Mouse (Mus musculus) heart, embryonic 15.5 days (tissue): Measurements from ENCODE around the gene Atxn2l. TPM values are rescaled to one million over a fixed set of nuclear protein-coding genes. Genes with fewer than 3 reads are reported as not detected.

Source experiments
- ATAC-seq: fragments of 200-750 bp; cut with Nextera tagmentation; replicated peaks from 2 replicates; pipeline ENCODE4 v1.8.0; 2017; ENCODE audit warnings: low read depth, moderate TSS enrichment; ENCODE audit not compliant: insufficient number of reproducible peaks, insufficient read depth, low FRiP score
- H3K27ac ChIP-seq: fragments of 300-500 bp; sonication (generic); 2 replicates; pipeline ENCODE4 v1.5.1; 2015; ENCODE audit warnings: mild to moderate bottlenecking, inconsistent platforms
- H3K27me3 ChIP-seq: fragments of 300-500 bp; sonication (generic); 2 replicates; pipeline ENCODE4 v1.6.1; 2015; ENCODE audit warnings: inconsistent platforms
- H3K36me3 ChIP-seq: fragments of 300-500 bp; sonication (generic); 2 replicates; pipeline ENCODE4 v1.6.1; 2015; ENCODE audit warnings: mild to moderate bottlenecking, inconsistent platforms
- H3K4me1 ChIP-seq: fragments of 300-500 bp; sonication (generic); replicated peaks from 2 replicates; pipeline ENCODE4 v1.6.1; 2015; ENCODE audit warnings: inconsistent platforms
- H3K4me2 ChIP-seq: fragments of 300-500 bp; sonication (generic); 2 replicates; pipeline ENCODE4 v1.6.1; 2015; ENCODE audit warnings: inconsistent platforms, mild to moderate bottlenecking, moderate library complexity
- H3K4me3 ChIP-seq: fragments of 300-500 bp; sonication (generic); 2 replicates; pipeline ENCODE4 v1.5.1; 2015; ENCODE audit warnings: mild to moderate bottlenecking, inconsistent platforms
- H3K9ac ChIP-seq: fragments of 300-500 bp; sonication (generic); 2 replicates; pipeline ENCODE4 v1.6.1; 2015; ENCODE audit warnings: mild to moderate bottlenecking, inconsistent platforms
- H3K9me3 ChIP-seq: fragments of 300-500 bp; sonication (generic); replicated peaks from 2 replicates; pipeline ENCODE4 v1.6.1; 2016; ENCODE audit warnings: inconsistent platforms
- WGBS: fragments of 180-500 bp; shearing (Covaris S2); methylation state at CpG from one replicate; pipeline ENCODE4 v1.1.7; 2015; ENCODE audit warnings: mixed read lengths; 5-methylcytosine and 5-hydroxymethylcytosine counted together
- polyA plus RNA-seq: library from polyadenylated mRNA; unstranded; fragments of >200 nt; fragmentation: Nextera tagmentation; extraction: Ambion mirVana; gene quantifications from 2 replicates; pipeline ENCODE4 v1.2.1, GENCODE M21; 2015

Atxn2l gene
- polyA plus RNA-seq, 1 experiment from 2014 or later: 31.0 TPM

GRCm38 (mm10) chr7:126511287-126511686 is 8.1 kb upstream of the Atxn2l start:
- Histone ChIP-seq H3K27ac (no peak overlapping the region), H3K27me3 (no peaks in the 10 kb centered on the region), H3K9ac (no peak overlapping the region), H3K4me2 (no peak overlapping the region), H3K4me1 (no peaks in the 10 kb centered on the region), H3K36me3 (no peaks in the 10 kb centered on the region), H3K4me3 (no peak overlapping the region), H3K9me3 (no peaks in the 10 kb centered on the region)
- WGBS: 65% methylated on average over 3 of the region's 3 CpGs
- ATAC-seq: no peak

GRCm38 (mm10) chr7:126507126-126507778 is 4.0 kb upstream of the Atxn2l start:
- ATAC-seq: no peak
- H3K4me3 ChIP-seq: no peak overlapping the region
- no peaks in the 10 kb centered on the region for H3K9me3 ChIP-seq
- H3K27me3 ChIP-seq: no peaks in the 10 kb centered on the region
- H3K4me1 ChIP-seq: peaks cover 5% of the 10 kb centered on the region
- no peaks in the 10 kb centered on the region for H3K36me3 ChIP-seq
- no peak overlapping the region for H3K27ac ChIP-seq
- WGBS: 75% methylated on average over 8 of the region's 8 CpGs
- H3K9ac ChIP-seq: no peak overlapping the region
- no peak overlapping the region for H3K4me2 ChIP-seq

DNA sequence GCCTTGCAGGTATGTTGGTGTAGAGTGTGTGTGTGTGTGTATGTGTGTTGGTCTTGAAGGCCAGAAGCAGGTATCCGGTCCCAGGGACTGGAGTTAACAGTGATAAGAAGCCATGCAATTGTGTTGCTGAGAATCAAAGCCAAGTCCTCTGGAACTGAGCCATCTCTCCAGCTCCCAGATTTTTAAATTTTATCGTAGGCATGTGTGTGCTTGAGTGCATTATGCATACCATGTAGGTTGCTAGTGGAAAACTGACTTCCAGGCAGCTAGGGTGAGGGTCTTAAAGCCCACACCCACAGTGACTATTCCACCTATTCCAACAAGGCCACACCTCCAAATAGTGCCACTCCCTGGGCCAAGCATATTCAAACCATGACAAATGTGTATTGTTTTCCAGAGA is 1.7 kb upstream of the Atxn2l start:
- Histone ChIP-seq H3K4me3 (no peak overlapping the region), H3K36me3 (peaks cover 13% of the 10 kb centered on the region), H3K4me2 (no peak overlapping the region), H3K4me1 (peaks cover 16% of the 10 kb centered on the region), H3K27ac (no peak overlapping the region), H3K27me3 (no peaks in the 10 kb centered on the region), H3K9me3 (no peaks in the 10 kb centered on the region), H3K9ac (no peak overlapping the region)
- whole genome bisulfite sequencing: 48% methylated on average over 2 of the region's 2 CpGs
- ATAC-seq: no peak

GRCm38 (mm10) chr7:126502751-126503150 is 486 bp downstream of the Atxn2l start:
- ATAC-seq: no peak; the same call in 1 of the 2 replicates
- Histone ChIP-seq H3K4me1 (peaks cover 16% of the 10 kb centered on the region), H3K9me3 (no peaks in the 10 kb centered on the region), H3K9ac (peak overlapping the region; percentile 99), H3K27ac (peak overlapping the region; percentile 99), H3K27me3 (no peaks in the 10 kb centered on the region), H3K4me3 (peak overlapping the region; percentile 72), H3K36me3 (peaks cover 35% of the 10 kb centered on the region), H3K4me2 (peak overlapping the region; percentile 85)
- WGBS: under 1% methylated on average over 38 of the region's 40 CpGs

DNA sequence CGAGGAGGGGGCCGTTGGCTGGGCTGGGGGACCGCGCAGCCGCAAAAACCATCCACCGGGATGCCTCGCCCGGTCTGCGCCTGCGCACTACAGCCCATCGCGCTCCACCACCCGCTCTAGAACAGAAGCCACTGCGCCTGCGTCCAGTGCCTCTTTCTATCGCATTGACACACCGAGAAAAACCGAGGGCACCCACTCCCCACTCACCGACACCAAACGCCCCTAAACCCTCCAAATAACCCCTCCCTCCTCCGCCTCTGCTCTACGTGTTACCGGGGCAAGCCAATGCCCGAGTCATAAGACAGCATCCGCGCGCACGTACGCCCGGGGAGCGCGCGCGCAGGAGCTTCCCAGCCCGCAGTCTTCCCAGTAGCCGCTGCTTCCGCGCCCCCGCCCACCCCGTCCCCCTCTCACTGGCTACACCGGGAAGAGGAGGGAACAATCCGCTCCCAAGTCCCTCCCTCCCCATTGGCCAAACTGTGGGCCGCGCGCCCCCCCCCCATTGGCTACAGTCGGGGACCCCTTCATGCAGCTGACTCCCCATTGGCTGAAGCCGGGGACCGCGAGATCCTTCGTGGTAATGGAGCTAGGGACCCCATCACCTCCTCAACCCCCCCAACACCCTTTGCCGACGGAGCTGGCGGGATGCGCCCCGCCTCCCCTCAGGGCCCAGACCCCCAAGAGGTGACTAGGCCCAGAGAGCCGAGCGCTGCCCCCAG is 1.1 kb downstream of the Atxn2l start:
- WGBS: under 1% methylated on average over 56 of the region's 57 CpGs
- Histone ChIP-seq H3K27ac (peak overlapping the region; percentile 99), H3K27me3 (no peaks in the 10 kb centered on the region), H3K9ac (peak overlapping the region; percentile 99), H3K4me3 (peak overlapping the region; percentile 72), H3K36me3 (peaks cover 40% of the 10 kb centered on the region), H3K4me2 (peak overlapping the region; percentile 85), H3K4me1 (peaks cover 16% of the 10 kb centered on the region), H3K9me3 (no peaks in the 10 kb centered on the region)
- ATAC-seq: peak; percentile 89

- no peak for ATAC-seq
- peaks cover 46% of the 10 kb centered on the region for H3K36me3 ChIP-seq
- peak overlapping the region; percentile 79 for H3K9ac ChIP-seq
- WGBS: 4% methylated on average over 9 of the region's 9 CpGs
- H3K4me1 ChIP-seq: peaks cover 16% of the 10 kb centered on the region
- no peaks in the 10 kb centered on the region for H3K27me3 ChIP-seq
- peak overlapping the region; percentile 72 for H3K4me3 ChIP-seq
- peak overlapping the region; percentile 85 for H3K4me2 ChIP-seq
- peak overlapping the region; percentile 99 for H3K27ac ChIP-seq
- H3K9me3 ChIP-seq: no peaks in the 10 kb centered on the region
Measured at GRCm38 (mm10) chr7:126501684-126502022, 1.6 kb downstream of the Atxn2l start.

DNA sequence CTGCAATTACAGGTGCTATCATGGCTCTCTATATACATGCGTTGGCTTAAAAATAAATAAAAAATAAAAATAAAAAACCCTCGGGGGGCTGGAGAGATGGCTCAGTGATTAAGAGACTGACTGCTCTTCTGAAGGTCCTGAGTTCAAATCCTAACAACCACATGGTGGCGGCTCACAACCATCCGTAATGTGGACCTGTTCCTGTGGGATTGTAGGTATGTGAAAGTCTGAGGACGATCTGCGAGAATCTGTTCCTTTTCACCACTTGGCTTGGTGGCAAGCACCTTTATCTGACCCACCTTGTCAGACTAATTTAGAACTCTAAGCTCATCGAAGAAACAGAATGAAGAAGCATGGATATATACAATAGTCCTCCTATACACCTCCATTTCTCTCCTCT is 3.8 kb downstream of the Atxn2l start:
- Histone ChIP-seq H3K27me3 (no peaks in the 10 kb centered on the region), H3K9me3 (no peaks in the 10 kb centered on the region), H3K9ac (no peak overlapping the region), H3K27ac (no peak overlapping the region), H3K4me1 (peaks cover 16% of the 10 kb centered on the region), H3K4me2 (no peak overlapping the region), H3K4me3 (no peak overlapping the region), H3K36me3 (peaks cover 68% of the 10 kb centered on the region)
- no peak for ATAC-seq
- 91% methylated on average over 7 of the region's 7 CpGs for WGBS

- H3K27me3 ChIP-seq: no peaks in the 10 kb centered on the region
- no peaks in the 10 kb centered on the region for H3K9me3 ChIP-seq
- H3K9ac ChIP-seq: no peak overlapping the region
- H3K36me3 ChIP-seq: peaks cover 82% of the 10 kb centered on the region
- 91% methylated on average over 12 of the region's 12 CpGs for WGBS
- no peak overlapping the region for H3K27ac ChIP-seq
- H3K4me2 ChIP-seq: no peak overlapping the region
- H3K4me1 ChIP-seq: peaks cover 12% of the 10 kb centered on the region
- no peak overlapping the region for H3K4me3 ChIP-seq
- ATAC-seq: no peak
Measured at GRCm38 (mm10) chr7:126497966-126498365, 5.3 kb downstream of the Atxn2l start.

DNA sequence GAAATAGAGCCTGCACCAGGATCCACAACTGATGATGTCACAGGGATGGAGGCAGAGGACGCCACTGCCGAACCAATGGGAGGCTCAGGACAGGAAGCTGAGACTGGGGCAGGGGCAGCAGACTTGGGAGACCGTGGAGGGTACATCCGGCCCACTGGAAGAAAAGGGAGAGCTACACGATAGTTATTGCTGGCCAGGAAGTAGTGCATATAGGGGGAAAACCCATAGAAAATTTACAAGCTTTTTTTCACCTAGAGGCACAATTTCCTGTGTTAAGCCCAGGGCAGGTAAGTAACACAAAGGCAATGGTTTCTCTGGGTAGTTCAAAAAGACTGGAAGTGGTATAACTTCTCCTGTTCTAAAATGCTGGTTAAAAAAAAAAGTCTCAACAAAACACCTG is 6.8 kb downstream of the Atxn2l start:
- no peaks in the 10 kb centered on the region for H3K27me3 ChIP-seq
- no peaks in the 10 kb centered on the region for H3K9me3 ChIP-seq
- no peak overlapping the region for H3K27ac ChIP-seq
- H3K4me3 ChIP-seq: no peak overlapping the region
- no peak overlapping the region for H3K9ac ChIP-seq
- 83% methylated on average over 5 of the region's 5 CpGs for WGBS
- H3K4me2 ChIP-seq: no peak overlapping the region
- H3K4me1 ChIP-seq: peaks cover 9% of the 10 kb centered on the region
- peaks cover 96% of the 10 kb centered on the region for H3K36me3 ChIP-seq
- ATAC-seq: no peak

- 86% methylated on average over 6 of the region's 6 CpGs for WGBS
- Histone ChIP-seq H3K27ac (no peak overlapping the region), H3K36me3 (peaks cover 96% of the 10 kb centered on the region), H3K4me3 (no peak overlapping the region), H3K27me3 (no peaks in the 10 kb centered on the region), H3K9me3 (no peaks in the 10 kb centered on the region), H3K9ac (no peak overlapping the region), H3K4me2 (no peak overlapping the region), H3K4me1 (no peaks in the 10 kb centered on the region)
- no peak for ATAC-seq
Measured at GRCm38 (mm10) chr7:126494120-126494519, 9.1 kb downstream of the Atxn2l start.

GRCm38 (mm10) chr7:126491973-126492372 is 11.3 kb downstream of the Atxn2l start:
- no peak for ATAC-seq
- Histone ChIP-seq H3K4me1 (peaks cover 8% of the 10 kb centered on the region), H3K9me3 (no peaks in the 10 kb centered on the region), H3K36me3 (peaks cover 78% of the 10 kb centered on the region), H3K4me3 (no peak overlapping the region), H3K9ac (no peak overlapping the region), H3K4me2 (no peak overlapping the region), H3K27me3 (no peaks in the 10 kb centered on the region), H3K27ac (no peak overlapping the region)
- 56% methylated on average over 11 of the region's 11 CpGs for WGBS

- WGBS: 73% methylated on average over 1 of the region's 1 CpGs
- peaks cover 10% of the 10 kb centered on the region for H3K4me1 ChIP-seq
- no peak overlapping the region for H3K27ac ChIP-seq
- H3K27me3 ChIP-seq: no peaks in the 10 kb centered on the region
- H3K9ac ChIP-seq: no peak overlapping the region
- H3K9me3 ChIP-seq: no peaks in the 10 kb centered on the region
- peaks cover 69% of the 10 kb centered on the region for H3K36me3 ChIP-seq
- no peak for ATAC-seq
- H3K4me3 ChIP-seq: no peak overlapping the region
- no peak overlapping the region for H3K4me2 ChIP-seq
Measured at GRCm38 (mm10) chr7:126491005-126491404, 12.2 kb downstream of the Atxn2l start.
